Mouse (Mus musculus) forebrain, embryonic 13.5 days (tissue): ENCODE results near the gene Snx11. TPM values are rescaled to one million over a fixed set of nuclear protein-coding genes. Genes with fewer than 3 reads are reported as not detected.
"Not testable (repeated sequence)": the region's sequence is repeated elsewhere in the genome, so short reads cannot be mapped to it uniquely, and the experiment has no call there.

Experiments used
- ATAC-seq: fragments of 200-750 bp; cut with Nextera tagmentation; 2 replicates; pipeline ENCODE4 v1.8.0; 2017
- H3K27ac ChIP-seq: fragments of 300-500 bp; sonication (generic); 2 replicates; pipeline ENCODE4 v1.5.1; 2015; ENCODE audit warnings: inconsistent platforms, mild to moderate bottlenecking, moderate library complexity
- H3K27me3 ChIP-seq: fragments of 300-500 bp; sonication (generic); 2 replicates; pipeline ENCODE4 v1.6.1; 2015; ENCODE audit warnings: mild to moderate bottlenecking, inconsistent platforms
- H3K36me3 ChIP-seq: fragments of 300-500 bp; sonication (generic); 2 replicates; pipeline ENCODE4 v1.6.1; 2015; ENCODE audit warnings: mild to moderate bottlenecking, inconsistent platforms; ENCODE audit not compliant: poor library complexity, severe bottlenecking
- H3K4me1 ChIP-seq: fragments of 300-500 bp; sonication (generic); 2 replicates; pipeline ENCODE4 v1.6.1; 2015; ENCODE audit warnings: inconsistent platforms
- H3K4me2 ChIP-seq: fragments of 300-500 bp; sonication (generic); 2 replicates; pipeline ENCODE4 v1.6.1; 2015; ENCODE audit warnings: inconsistent platforms, mild to moderate bottlenecking, moderate library complexity
- H3K4me3 ChIP-seq: fragments of 300-500 bp; sonication (generic); 2 replicates; pipeline ENCODE4 v1.5.1; 2015; ENCODE audit warnings: mild to moderate bottlenecking, inconsistent platforms
- H3K9ac ChIP-seq: fragments of 300-500 bp; sonication (generic); 2 replicates; pipeline ENCODE4 v1.6.1; 2015; ENCODE audit warnings: mild to moderate bottlenecking, inconsistent platforms
- H3K9me3 ChIP-seq: fragments of 300-500 bp; sonication (generic); replicated peaks from 2 replicates; pipeline ENCODE4 v1.6.1; 2016; ENCODE audit warnings: inconsistent platforms
- WGBS: fragments of 180-500 bp; shearing (Covaris S2); methylation state at CpG from one replicate; pipeline ENCODE4 v1.1.7; 2015; 5-methylcytosine and 5-hydroxymethylcytosine counted together
- polyA plus RNA-seq: library from polyadenylated mRNA; unstranded; fragments of >200 nt; fragmentation: Nextera tagmentation; extraction: Ambion mirVana; gene quantifications from 2 replicates; pipeline ENCODE4 v1.2.1, GENCODE M21; 2015

Gene Snx11
- polyA plus RNA-seq, 1 experiment from 2014 or later = 36.2 TPM

- no peak overlapping the region for H3K4me3 ChIP-seq
- ATAC-seq = no peak
- no peaks in the 10 kb centered on the region for H3K27me3 ChIP-seq
- 99% methylated on average over 2 of the region's 2 CpGs for WGBS
- peaks cover 86% of the 10 kb centered on the region for H3K36me3 ChIP-seq
- H3K9ac ChIP-seq = no peak overlapping the region
- H3K4me1 ChIP-seq = no peaks in the 10 kb centered on the region
- no peak overlapping the region for H3K27ac ChIP-seq
- no peaks in the 10 kb centered on the region for H3K9me3 ChIP-seq
- H3K4me2 ChIP-seq = no peak overlapping the region
These were observed 38.5 kb upstream of the Snx11 start for GRCm38 (mm10) chr11:96815895-96816294.

GRCm38 (mm10) chr11:96814443-96814842 is 37.1 kb upstream of the Snx11 start:
- no peaks in the 10 kb centered on the region for H3K9me3 ChIP-seq
- H3K27me3 ChIP-seq = no peaks in the 10 kb centered on the region
- no peak overlapping the region for H3K27ac ChIP-seq
- no peak overlapping the region for H3K4me3 ChIP-seq
- no peak overlapping the region for H3K9ac ChIP-seq
- H3K36me3 ChIP-seq = peaks cover 86% of the 10 kb centered on the region
- no peak overlapping the region for H3K4me2 ChIP-seq
- H3K4me1 ChIP-seq = no peaks in the 10 kb centered on the region
- WGBS = 92% methylated on average over 2 of the region's 2 CpGs
- no peak for ATAC-seq

DNA sequence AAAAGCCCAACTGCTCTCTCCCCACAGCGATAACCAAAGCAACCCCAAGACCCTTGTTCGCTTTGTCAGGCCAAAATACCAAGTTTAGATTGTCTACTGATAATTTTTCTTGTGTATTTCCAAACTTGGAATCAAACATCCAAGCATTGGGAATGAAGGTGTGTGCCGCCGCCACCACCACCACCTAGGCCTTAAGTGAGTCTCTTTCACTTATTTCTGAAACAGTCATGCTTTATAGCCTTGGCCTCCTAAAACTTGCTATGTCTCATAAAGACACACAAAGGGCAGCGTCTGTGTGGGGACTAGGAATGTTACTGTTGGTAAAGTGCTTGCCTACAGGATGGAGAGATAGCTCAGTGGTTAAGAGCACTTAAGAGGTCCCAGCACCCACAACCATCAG is 36.6 kb upstream of the Snx11 start:
- H3K36me3 ChIP-seq = peaks cover 86% of the 10 kb centered on the region

GRCm38 (mm10) chr11:96813455-96813854 is 36.1 kb upstream of the Snx11 start:
- no peak for ATAC-seq
- H3K9me3 ChIP-seq = no peaks in the 10 kb centered on the region
- no peaks in the 10 kb centered on the region for H3K27me3 ChIP-seq
- peaks cover 86% of the 10 kb centered on the region for H3K36me3 ChIP-seq
- H3K9ac ChIP-seq = no peak overlapping the region
- H3K4me1 ChIP-seq = no peaks in the 10 kb centered on the region
- 86% methylated on average over 4 of the region's 4 CpGs for WGBS
- no peak overlapping the region for H3K4me3 ChIP-seq
- H3K27ac ChIP-seq = no peak overlapping the region
- H3K4me2 ChIP-seq = no peak overlapping the region

More for the DNA sequence above, 36.6 kb upstream of the Snx11 start:
- Histone ChIP-seq H3K9ac (no peak overlapping the region), H3K4me1 (no peaks in the 10 kb centered on the region), H3K4me2 (no peak overlapping the region), H3K27ac (no peak overlapping the region), H3K27me3 (no peaks in the 10 kb centered on the region), H3K4me3 (no peak overlapping the region), H3K9me3 (no peaks in the 10 kb centered on the region)
- ATAC-seq = no peak
- 93% methylated on average over 5 of the region's 5 CpGs for WGBS

GRCm38 (mm10) chr11:96811188-96811587 is 33.8 kb upstream of the Snx11 start:
- H3K4me1 ChIP-seq, H3K27me3 ChIP-seq, H3K27ac ChIP-seq, H3K9me3 ChIP-seq, H3K9ac ChIP-seq, ATAC-seq, H3K4me2 ChIP-seq, H3K4me3 ChIP-seq: not testable (repeated sequence)
- WGBS = 79% methylated on average over 1 of the region's 1 CpGs
- peaks cover 84% of the 10 kb centered on the region for H3K36me3 ChIP-seq

DNA sequence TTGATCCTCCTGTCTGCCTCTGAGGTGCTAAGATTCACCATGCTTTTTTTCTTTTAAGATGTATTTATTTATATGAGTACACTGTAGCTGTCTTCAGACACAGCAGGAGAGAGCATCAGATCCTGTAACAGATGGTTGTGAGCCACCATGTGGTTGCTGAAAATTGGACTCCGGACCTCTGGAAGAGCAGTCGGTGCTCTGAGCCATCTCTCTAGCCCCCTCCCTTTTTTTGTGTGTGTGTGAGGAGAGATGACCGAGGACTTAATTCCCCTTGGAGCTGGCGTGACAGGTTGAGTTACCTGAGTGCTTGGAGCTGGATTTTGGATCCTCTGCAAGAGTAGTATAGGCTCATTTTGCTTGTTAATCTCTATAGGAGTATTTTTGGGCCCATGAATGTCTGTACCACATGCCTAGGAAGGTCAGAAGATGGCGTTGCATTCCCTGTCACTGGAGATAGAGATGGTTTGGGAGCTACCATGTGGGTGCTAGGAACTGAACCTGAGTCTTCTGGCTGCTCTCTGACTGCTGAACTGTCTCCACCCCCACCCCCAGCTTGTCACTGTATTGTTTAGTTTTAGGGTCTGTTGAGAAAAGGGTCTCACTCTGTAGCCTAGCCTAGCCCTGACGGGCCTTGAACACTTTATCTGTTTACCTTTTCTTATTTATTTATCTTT is 32.3 kb upstream of the Snx11 start:
- Histone ChIP-seq H3K4me2 (no peak overlapping the region), H3K4me1 (no peaks in the 10 kb centered on the region), H3K27ac (no peak overlapping the region), H3K9ac (no peak overlapping the region), H3K27me3 (no peaks in the 10 kb centered on the region), H3K4me3 (no peak overlapping the region), H3K36me3 (peaks cover 92% of the 10 kb centered on the region), H3K9me3 (no peaks in the 10 kb centered on the region)
- 95% methylated on average over 6 of the region's 6 CpGs for WGBS
- no peak for ATAC-seq

DNA sequence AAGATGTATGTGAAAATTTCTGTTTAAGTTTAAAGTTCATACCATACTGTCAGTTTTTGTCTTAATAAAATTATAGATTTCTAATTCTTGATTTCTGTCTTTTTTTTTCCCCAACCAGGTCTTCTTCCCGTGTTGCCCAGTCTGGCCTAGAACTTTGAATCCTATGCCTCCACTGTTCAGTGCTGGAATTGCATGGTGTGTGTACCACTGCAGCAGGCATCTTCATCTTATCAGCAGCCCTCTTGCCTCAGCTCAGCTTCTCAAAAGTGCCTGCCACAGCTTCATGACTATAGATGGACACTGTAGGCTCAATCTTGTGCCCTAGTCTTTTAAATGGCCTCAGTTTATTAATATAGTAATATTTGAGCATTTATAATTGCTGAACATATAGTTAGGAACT is 30.7 kb upstream of the Snx11 start:
- Histone ChIP-seq H3K36me3 (peaks cover 97% of the 10 kb centered on the region), H3K27me3 (no peaks in the 10 kb centered on the region), H3K9me3 (no peaks in the 10 kb centered on the region), H3K9ac (no peak overlapping the region), H3K4me2 (no peak overlapping the region), H3K4me3 (no peak overlapping the region), H3K4me1 (no peaks in the 10 kb centered on the region), H3K27ac (no peak overlapping the region)
- 63% methylated on average over 1 of the region's 1 CpGs for WGBS
- ATAC-seq = no peak

DNA sequence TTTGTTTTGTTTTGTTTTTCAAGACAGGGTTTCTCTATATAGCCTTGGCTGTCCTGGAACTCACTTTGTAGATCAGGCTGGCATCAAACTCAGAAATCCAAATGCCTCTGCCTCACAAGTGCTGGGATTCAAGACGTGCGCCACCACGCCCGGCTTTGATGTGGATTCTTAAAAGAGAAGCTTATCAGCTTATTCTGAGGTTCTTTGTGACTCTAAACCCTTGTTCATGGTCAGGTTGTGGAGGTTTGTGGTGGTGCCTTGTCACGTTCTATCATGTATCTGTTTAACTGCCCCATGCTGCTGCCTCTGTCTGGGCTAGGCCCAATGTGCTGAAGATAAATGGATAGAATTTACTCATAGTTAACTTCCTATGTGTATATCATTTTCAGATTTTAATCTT is 28.2 kb upstream of the Snx11 start:
- Histone ChIP-seq H3K27ac (no peak overlapping the region), H3K36me3 (peaks cover 96% of the 10 kb centered on the region), H3K27me3 (no peaks in the 10 kb centered on the region), H3K4me2 (no peak overlapping the region), H3K4me1 (no peaks in the 10 kb centered on the region), H3K9me3 (no peaks in the 10 kb centered on the region), H3K9ac (no peak overlapping the region), H3K4me3 (no peak overlapping the region)
- ATAC-seq = no peak
- WGBS = 86% methylated on average over 5 of the region's 5 CpGs

GRCm38 (mm10) chr11:96799511-96799910 is 22.2 kb upstream of the Snx11 start:
- H3K27ac ChIP-seq = no peak overlapping the region
- peaks cover 67% of the 10 kb centered on the region for H3K36me3 ChIP-seq
- no peak overlapping the region for H3K9ac ChIP-seq
- H3K4me2 ChIP-seq = no peak overlapping the region
- no peak overlapping the region for H3K4me3 ChIP-seq
- 92% methylated on average over 2 of the region's 2 CpGs for whole genome bisulfite sequencing
- ATAC-seq = no peak
- H3K27me3 ChIP-seq = no peaks in the 10 kb centered on the region
- no peaks in the 10 kb centered on the region for H3K4me1 ChIP-seq
- no peaks in the 10 kb centered on the region for H3K9me3 ChIP-seq

- H3K4me1 ChIP-seq = peaks cover 25% of the 10 kb centered on the region
- H3K9ac ChIP-seq = no peak overlapping the region
- no peak for ATAC-seq
- H3K27me3 ChIP-seq = no peaks in the 10 kb centered on the region
- H3K9me3 ChIP-seq = no peaks in the 10 kb centered on the region
- 72% methylated on average over 1 of the region's 1 CpGs for WGBS
- H3K36me3 ChIP-seq = peaks cover 40% of the 10 kb centered on the region
- no peak overlapping the region for H3K4me2 ChIP-seq
- no peak overlapping the region for H3K4me3 ChIP-seq
- no peak overlapping the region for H3K27ac ChIP-seq
These were observed 19.2 kb upstream of the Snx11 start for GRCm38 (mm10) chr11:96796586-96796985.

DNA sequence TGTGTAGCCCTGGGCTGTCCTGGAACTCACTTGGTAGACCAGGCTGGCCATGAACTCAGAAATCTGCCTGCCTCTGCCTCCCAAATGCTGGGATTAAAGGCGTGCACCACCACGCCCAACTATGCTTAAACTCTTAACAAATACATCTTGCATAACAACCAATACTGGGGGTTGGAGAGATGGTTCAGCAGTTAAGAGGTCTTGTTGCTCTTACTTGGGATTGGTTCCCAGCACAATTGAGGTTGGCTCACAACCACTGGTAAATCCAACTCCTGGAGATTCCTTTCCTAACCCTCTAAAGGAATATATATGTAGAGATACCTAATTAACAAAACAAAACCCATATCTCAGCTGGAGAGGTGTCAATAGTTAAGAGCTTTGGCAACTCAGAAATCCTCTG is 18.7 kb upstream of the Snx11 start:
- Histone ChIP-seq H3K4me3 (no peak overlapping the region), H3K4me1 (peaks cover 29% of the 10 kb centered on the region), H3K4me2 (no peak overlapping the region), H3K27me3 (no peaks in the 10 kb centered on the region), H3K9me3 (no peaks in the 10 kb centered on the region), H3K36me3 (peaks cover 35% of the 10 kb centered on the region), H3K9ac (no peak overlapping the region), H3K27ac (no peak overlapping the region)
- ATAC-seq = no peak
- 96% methylated on average over 2 of the region's 2 CpGs for WGBS

DNA sequence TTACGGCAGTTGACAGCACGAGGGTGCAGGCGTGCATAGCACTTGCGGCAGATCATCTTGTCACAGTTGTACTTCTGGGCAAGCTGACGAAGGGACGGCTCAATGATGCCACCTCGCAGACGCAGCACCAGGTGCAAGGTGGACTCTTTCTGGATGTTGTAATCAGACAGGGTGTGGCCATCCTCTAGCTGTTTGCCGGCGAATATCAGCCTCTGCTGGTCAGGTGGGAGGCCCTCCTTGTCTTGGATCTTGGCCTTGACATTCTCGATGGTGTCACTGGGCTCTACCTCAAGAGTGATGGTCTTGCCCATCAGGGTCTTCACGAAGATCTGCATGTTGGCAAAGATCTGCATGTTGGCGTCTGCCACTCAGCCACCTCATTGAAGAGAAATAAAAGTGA is 18.1 kb upstream of the Snx11 start:
- H3K4me3 ChIP-seq = no peak overlapping the region
- ATAC-seq = no peak
- H3K36me3 ChIP-seq = peaks cover 29% of the 10 kb centered on the region

GRCm38 (mm10) chr11:96790681-96791080 is 13.3 kb upstream of the Snx11 start:
- peaks cover 6% of the 10 kb centered on the region for H3K36me3 ChIP-seq
- 9% methylated on average over 1 of the region's 1 CpGs for WGBS
- ATAC-seq = no peak
- H3K9ac ChIP-seq = peak overlapping the region; percentile 95
- no peak overlapping the region for H3K27ac ChIP-seq
- no peaks in the 10 kb centered on the region for H3K9me3 ChIP-seq
- no peaks in the 10 kb centered on the region for H3K27me3 ChIP-seq
- peak overlapping the region; percentile 98 for H3K4me2 ChIP-seq
- H3K4me1 ChIP-seq = peaks cover 43% of the 10 kb centered on the region
- H3K4me3 ChIP-seq = peak overlapping the region; percentile 96

More for the DNA sequence above, 18.1 kb upstream of the Snx11 start:
- peaks cover 35% of the 10 kb centered on the region for H3K4me1 ChIP-seq
- H3K27ac ChIP-seq = no peak overlapping the region
- WGBS = 95% methylated on average over 13 of the region's 13 CpGs
- H3K9me3 ChIP-seq = no peaks in the 10 kb centered on the region
- H3K27me3 ChIP-seq = no peaks in the 10 kb centered on the region
- no peak overlapping the region for H3K4me2 ChIP-seq
- no peak overlapping the region for H3K9ac ChIP-seq
